Mouse (Mus musculus) midbrain, embryonic 10.5 days (tissue): Measurements from ENCODE around the gene Fat4. TPM values are rescaled to one million over a fixed set of nuclear protein-coding genes. Genes with fewer than 3 reads are reported as not detected.

Experiments used
- DNase-seq: peaks from one replicate; pipeline ENCODE4 v3.0.0-alpha.2; 2017; ENCODE audit warnings: low spot score
- H3K27ac ChIP-seq: fragments of 300-500 bp; sonication (generic); replicated peaks from 2 replicates; pipeline ENCODE4 v1.5.1; 2016; ENCODE audit warnings: mild to moderate bottlenecking
- H3K27me3 ChIP-seq: fragments of 300-500 bp; sonication (generic); 2 replicates; pipeline ENCODE4 v1.6.1; 2016; ENCODE audit warnings: low read depth, mild to moderate bottlenecking; ENCODE audit not compliant: poor library complexity, severe bottlenecking
- H3K36me3 ChIP-seq: fragments of 300-500 bp; sonication (generic); 2 replicates; pipeline ENCODE4 v1.6.1; 2016; ENCODE audit warnings: mild to moderate bottlenecking, moderate library complexity
- H3K4me1 ChIP-seq: fragments of 300-500 bp; sonication (generic); 2 replicates; pipeline ENCODE4 v1.6.1; 2016
- H3K4me3 ChIP-seq: fragments of 300-500 bp; sonication (generic); 2 replicates; pipeline ENCODE4 v1.5.1; 2016; ENCODE audit warnings: mild to moderate bottlenecking, moderate library complexity
- H3K9me3 ChIP-seq: fragments of 300-500 bp; sonication (generic); replicated peaks from 2 replicates; pipeline ENCODE4 v1.6.1; 2016; ENCODE audit warnings: mild to moderate bottlenecking
- WGBS: fragments of 180-500 bp; shearing (Covaris S2); methylation state at CpG from one replicate; pipeline ENCODE4 v1.1.7; 2016; 5-methylcytosine and 5-hydroxymethylcytosine counted together
- polyA plus RNA-seq: library from polyadenylated mRNA; unstranded; fragments of >200 nt; fragmentation: Nextera tagmentation; extraction: Ambion mirVana; gene quantifications from 2 replicates; pipeline ENCODE4 v1.2.1, GENCODE M21; 2016

The Fat4 gene
- polyA plus RNA-seq, 1 experiment from 2014 or later, result 5.1 TPM

- H3K27me3 ChIP-seq, result no peaks in the 10 kb centered on the region
- no peaks in the 10 kb centered on the region for H3K36me3 ChIP-seq
- H3K4me3 ChIP-seq, result no peak overlapping the region
- H3K4me1 ChIP-seq, result peaks cover 7% of the 10 kb centered on the region; the same call in 1 of the 2 replicates
- WGBS, result 83% methylated on average over 4 of the region's 4 CpGs
- no peaks in the 10 kb centered on the region for H3K9me3 ChIP-seq
- no peak for DNase-seq
- H3K27ac ChIP-seq, result no peak overlapping the region
Measured at GRCm38 (mm10) chr3:39046425-39046824, 159.7 kb downstream of the Fat4 start.

DNA sequence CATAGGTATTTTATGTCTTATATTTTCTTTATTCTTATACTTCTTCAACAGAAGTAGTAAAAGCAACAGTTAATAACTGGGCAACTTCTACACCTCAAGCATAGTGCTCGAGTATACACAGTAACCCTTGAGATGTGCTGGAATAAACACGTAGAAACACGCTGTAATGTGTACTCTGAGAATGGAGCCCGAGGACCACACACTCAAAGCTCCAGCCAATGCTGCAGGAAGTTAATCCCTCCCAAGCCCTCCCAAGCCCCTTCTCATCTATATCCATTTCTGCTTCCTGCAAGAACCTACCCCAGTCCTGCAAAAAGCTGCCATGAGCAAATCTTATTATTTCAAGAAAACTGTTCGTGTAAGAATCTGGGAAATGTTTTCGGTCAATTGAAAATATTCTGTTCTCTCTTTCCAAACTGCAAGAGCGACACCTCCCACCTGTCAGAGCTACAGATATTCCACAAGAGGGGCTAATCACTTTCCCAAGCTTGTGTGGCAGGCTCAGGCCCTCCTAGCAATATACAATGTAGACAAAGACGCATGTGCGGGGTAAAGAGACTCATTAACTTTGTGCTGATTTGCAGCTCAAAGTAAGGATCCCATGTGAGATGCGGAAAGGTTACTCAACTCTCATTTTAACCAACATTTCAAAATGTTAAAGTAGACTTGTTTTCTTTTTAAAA, 161.0 kb downstream of the Fat4 start:
- WGBS, result 79% methylated on average over 10 of the region's 10 CpGs
- no peaks in the 10 kb centered on the region for H3K27me3 ChIP-seq
- H3K36me3 ChIP-seq, result no peaks in the 10 kb centered on the region
- peaks cover 7% of the 10 kb centered on the region; the same call in 1 of the 2 replicates for H3K4me1 ChIP-seq
- no peak overlapping the region for H3K4me3 ChIP-seq
- H3K27ac ChIP-seq, result no peak overlapping the region
- no peak for DNase-seq
- no peaks in the 10 kb centered on the region for H3K9me3 ChIP-seq

DNA sequence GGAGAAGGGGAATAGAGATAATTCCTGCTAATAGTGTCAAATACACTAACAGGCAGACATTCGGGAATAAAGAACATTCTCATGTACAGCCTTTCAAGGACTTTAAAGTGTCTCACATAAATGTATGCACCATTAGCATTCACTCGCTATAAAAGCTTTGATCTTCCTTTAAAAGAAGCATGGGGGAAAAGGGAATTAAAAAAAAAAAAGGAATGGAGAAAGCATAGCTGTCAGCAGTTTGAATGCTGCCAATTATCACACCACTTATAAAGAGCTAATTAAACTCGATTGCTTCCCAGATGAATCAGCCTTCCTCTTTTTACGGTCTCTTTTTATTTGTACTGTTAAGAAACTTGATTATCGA, 161.5 kb downstream of the Fat4 start:
- no peak overlapping the region for H3K27ac ChIP-seq

GRCm38 (mm10) chr3:39050130-39050529, 163.4 kb downstream of the Fat4 start:
- DNase-seq, result no peak
- Histone ChIP-seq H3K4me3 (no peak overlapping the region), H3K4me1 (peaks cover 7% of the 10 kb centered on the region; the same call in 1 of the 2 replicates), H3K27me3 (no peaks in the 10 kb centered on the region), H3K27ac (no peak overlapping the region), H3K36me3 (no peaks in the 10 kb centered on the region), H3K9me3 (no peaks in the 10 kb centered on the region)
- WGBS, result 90% methylated on average over 1 of the region's 1 CpGs

More for the DNA sequence above, 161.5 kb downstream of the Fat4 start:
- no peaks in the 10 kb centered on the region for H3K9me3 ChIP-seq
- H3K27me3 ChIP-seq, result no peaks in the 10 kb centered on the region
- 69% methylated on average over 5 of the region's 5 CpGs for WGBS
- H3K36me3 ChIP-seq, result no peaks in the 10 kb centered on the region
- DNase-seq, result no peak
- H3K4me3 ChIP-seq, result no peak overlapping the region
- peaks cover 7% of the 10 kb centered on the region; the same call in 1 of the 2 replicates for H3K4me1 ChIP-seq

DNA sequence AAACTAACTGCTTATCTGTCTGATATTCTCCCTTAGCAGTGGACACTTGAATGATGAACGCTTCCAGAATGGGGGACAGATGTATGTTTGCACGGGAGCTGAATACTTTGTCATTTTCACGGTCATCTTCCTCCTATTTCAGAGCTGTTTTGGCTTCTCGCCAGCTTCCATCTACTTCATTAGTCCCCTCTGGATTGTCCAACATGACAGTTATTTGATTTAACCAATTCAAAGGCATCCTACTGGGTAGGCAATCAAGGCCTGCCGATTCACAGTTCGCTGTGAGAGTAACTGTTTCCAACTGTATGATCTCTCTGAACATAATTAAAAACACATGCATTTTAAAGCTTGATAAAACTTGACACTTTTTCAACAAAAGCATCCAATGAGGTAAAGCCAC, 166.3 kb downstream of the Fat4 start:
- peaks cover 1% of the 10 kb centered on the region; the same call in 1 of the 2 replicates for H3K4me1 ChIP-seq
- H3K36me3 ChIP-seq, result no peaks in the 10 kb centered on the region
- DNase-seq, result no peak
- 77% methylated on average over 6 of the region's 6 CpGs for WGBS
- H3K4me3 ChIP-seq, result no peak overlapping the region
- H3K27me3 ChIP-seq, result no peaks in the 10 kb centered on the region
- H3K27ac ChIP-seq, result no peak overlapping the region
- no peaks in the 10 kb centered on the region for H3K9me3 ChIP-seq
